Mouse (Mus musculus) forebrain, embryonic 16.5 days (tissue): ENCODE measurements around the gene Arhgap40. TPM values are rescaled to one million over a fixed set of nuclear protein-coding genes. Genes with fewer than 3 reads are reported as not detected.

Experiments
- ATAC-seq: fragments of 200-750 bp; cut with Nextera tagmentation; 2 replicates; pipeline ENCODE4 v1.8.0; 2017; ENCODE audit warnings: mild to moderate bottlenecking, moderate library complexity
- H3K27ac ChIP-seq: fragments of 300-500 bp; sonication (generic); 2 replicates; pipeline ENCODE4 v1.5.1; 2014; ENCODE audit warnings: low read length, control low read depth
- H3K27me3 ChIP-seq: fragments of 300-500 bp; sonication (generic); replicated peaks from 2 replicates; pipeline ENCODE4 v1.6.1; 2014; ENCODE audit warnings: low read length; ENCODE audit not compliant: control insufficient read depth, insufficient read depth
- H3K36me3 ChIP-seq: fragments of 300-500 bp; sonication (generic); 2 replicates; pipeline ENCODE4 v1.6.1; 2014; ENCODE audit not compliant: control insufficient read depth, insufficient read depth
- H3K4me1 ChIP-seq: fragments of 300-500 bp; sonication (generic); replicated peaks from 2 replicates; pipeline ENCODE4 v1.6.1; 2014; ENCODE audit warnings: low read length; ENCODE audit not compliant: control insufficient read depth, insufficient read depth
- H3K4me2 ChIP-seq: fragments of 300-500 bp; sonication (generic); 2 replicates; pipeline ENCODE4 v1.6.1; 2014; ENCODE audit warnings: mild to moderate bottlenecking, low read length, control low read depth
- H3K4me3 ChIP-seq: fragments of 300-500 bp; sonication (generic); replicated peaks from 2 replicates; pipeline ENCODE4 v1.5.1; 2014; ENCODE audit warnings: mild to moderate bottlenecking, low read length, control low read depth
- H3K9ac ChIP-seq: fragments of 300-500 bp; sonication (generic); replicated peaks from 2 replicates; pipeline ENCODE4 v1.6.1; 2014; ENCODE audit warnings: low read depth, low read length, control low read depth
- H3K9me3 ChIP-seq: fragments of 300-500 bp; sonication (generic); 2 replicates; pipeline ENCODE4 v1.6.1; 2016; ENCODE audit warnings: low read length; ENCODE audit not compliant: control insufficient read depth
- WGBS: fragments of 180-500 bp; shearing (Covaris S2); extraction: QIAGEN DNeasy Blood & Tissue Kit; methylation state at CpG from one replicate; pipeline ENCODE4 v1.1.7; 2014; 5-methylcytosine and 5-hydroxymethylcytosine counted together
- polyA plus RNA-seq: library from polyadenylated mRNA; unstranded; fragments of >200 nt; fragmentation: Nextera tagmentation; extraction: Ambion mirVana; gene quantifications from 2 replicates; pipeline ENCODE4 v1.2.1, GENCODE M21; 2015

The Arhgap40 gene
- polyA plus RNA-seq, 1 experiment from 2014 or later = 0.94 TPM

DNA sequence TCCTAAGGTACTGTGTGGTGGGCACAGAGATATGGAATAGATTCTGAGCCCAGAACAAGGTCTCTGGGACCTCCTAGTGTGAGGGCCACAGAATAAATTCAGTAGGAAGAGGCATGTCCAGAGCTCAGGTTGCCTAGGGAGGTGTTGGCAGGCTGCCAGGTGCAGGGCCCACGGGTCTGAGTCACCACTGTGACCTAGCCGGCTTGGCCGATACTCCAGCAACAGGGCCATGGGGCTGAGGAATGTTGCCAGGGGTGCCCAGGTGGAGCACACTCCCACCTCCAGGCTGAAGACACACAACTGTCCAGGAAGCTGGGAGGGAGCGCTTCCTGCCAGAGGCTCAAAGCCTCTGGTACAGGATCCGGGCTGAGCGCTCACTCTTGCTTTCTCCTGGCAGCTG lies 1.9 kb upstream of the Arhgap40 start:
- no peak overlapping the region for H3K27ac ChIP-seq
- WGBS = 62% methylated on average over 6 of the region's 6 CpGs
- H3K4me2 ChIP-seq = no peak overlapping the region
- H3K27me3 ChIP-seq = no peaks in the 10 kb centered on the region
- no peak overlapping the region for H3K4me3 ChIP-seq
- no peaks in the 10 kb centered on the region for H3K9me3 ChIP-seq
- no peak overlapping the region for H3K9ac ChIP-seq
- no peak for ATAC-seq
- no peaks in the 10 kb centered on the region for H3K4me1 ChIP-seq
- H3K36me3 ChIP-seq = no peaks in the 10 kb centered on the region

GRCm38 (mm10) chr2:158513821-158514336 lies 1.3 kb downstream of the Arhgap40 start:
- Histone ChIP-seq H3K27ac (no peak overlapping the region), H3K4me2 (no peak overlapping the region), H3K9ac (no peak overlapping the region), H3K4me3 (no peak overlapping the region), H3K4me1 (no peaks in the 10 kb centered on the region), H3K36me3 (no peaks in the 10 kb centered on the region), H3K27me3 (no peaks in the 10 kb centered on the region), H3K9me3 (no peaks in the 10 kb centered on the region)
- ATAC-seq = no peak
- 73% methylated on average over 12 of the region's 12 CpGs for WGBS

DNA sequence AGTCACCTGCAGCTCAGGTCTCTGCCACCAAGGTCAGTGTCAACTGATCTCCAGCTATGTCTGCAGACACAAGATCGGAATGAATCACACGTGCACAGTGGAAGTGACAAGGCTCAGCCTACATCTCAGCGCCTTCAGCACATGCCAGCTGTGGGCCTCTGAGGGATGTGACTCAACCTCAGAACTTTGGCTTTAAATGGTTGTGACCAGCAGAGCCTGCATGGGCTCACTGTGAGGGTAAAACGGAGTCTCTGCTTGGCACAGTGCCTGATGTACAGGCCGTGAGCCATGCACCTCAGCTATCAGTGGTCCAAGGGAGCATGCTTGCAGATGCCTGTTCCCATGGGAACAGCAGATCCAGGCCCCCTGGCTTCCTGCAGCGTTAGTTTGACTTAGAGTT lies 6.0 kb downstream of the Arhgap40 start:
- no peak overlapping the region for H3K9ac ChIP-seq
- ATAC-seq = no peak
- H3K9me3 ChIP-seq = 0 out of 2 replicates have a peak, but pooled peaks cover 3% of the 10 kb centered on the region
- H3K36me3 ChIP-seq = no peaks in the 10 kb centered on the region
- no peak overlapping the region for H3K27ac ChIP-seq
- WGBS = 67% methylated on average over 6 of the region's 6 CpGs
- no peak overlapping the region for H3K4me3 ChIP-seq
- no peak overlapping the region for H3K4me2 ChIP-seq
- peaks cover 1% of the 10 kb centered on the region for H3K4me1 ChIP-seq
- H3K27me3 ChIP-seq = no peaks in the 10 kb centered on the region

- no peak for ATAC-seq
- Histone ChIP-seq H3K4me2 (no peak overlapping the region), H3K4me3 (no peak overlapping the region), H3K36me3 (no peaks in the 10 kb centered on the region), H3K9me3 (0 out of 2 replicates have a peak, but pooled peaks cover 3% of the 10 kb centered on the region), H3K4me1 (peaks cover 6% of the 10 kb centered on the region), H3K27ac (no peak overlapping the region), H3K9ac (no peak overlapping the region), H3K27me3 (no peaks in the 10 kb centered on the region)
- 80% methylated on average over 11 of the region's 11 CpGs for WGBS
These were observed 6.5 kb downstream of the Arhgap40 start for GRCm38 (mm10) chr2:158519071-158519470.

DNA sequence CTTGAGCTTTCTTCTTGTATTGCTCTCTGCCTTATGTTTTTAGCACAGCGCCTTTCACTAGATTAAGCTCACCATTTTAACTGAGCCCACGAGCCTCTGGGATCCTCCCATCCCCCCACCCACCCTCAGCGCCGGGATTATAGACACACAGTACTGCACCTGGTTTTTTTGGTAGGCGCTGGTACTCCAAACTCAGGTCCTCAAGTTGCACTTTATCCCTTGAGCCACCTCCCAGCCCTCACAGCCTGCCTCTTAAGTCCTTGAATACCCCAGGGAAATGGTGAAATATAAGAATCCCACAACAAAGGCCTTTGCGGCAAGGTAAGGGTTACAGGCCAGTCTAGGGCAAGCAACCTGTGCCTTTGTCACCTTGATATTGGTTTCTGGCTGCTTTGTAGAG lies 7.2 kb downstream of the Arhgap40 start:
- H3K36me3 ChIP-seq = no peaks in the 10 kb centered on the region
- no peak for ATAC-seq

DNA sequence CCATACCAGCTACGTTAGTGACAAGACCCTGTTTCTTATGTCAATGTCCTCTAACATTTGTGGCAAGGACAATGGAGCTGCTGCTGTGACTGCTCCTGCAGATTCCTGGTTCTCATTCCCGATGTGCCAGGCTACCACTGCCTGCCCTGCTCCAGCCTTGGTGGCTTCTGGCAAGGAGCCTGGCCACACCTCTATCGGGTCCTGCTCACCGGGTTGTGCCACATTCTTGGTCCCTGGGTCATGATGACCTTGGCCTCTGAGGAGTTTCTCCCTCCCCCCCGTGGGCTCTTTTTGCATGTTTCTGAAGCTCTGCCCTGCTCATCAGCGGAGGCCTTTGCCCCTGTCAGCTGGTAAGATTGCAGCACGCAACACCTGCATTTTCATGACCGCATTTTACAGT lies 10.5 kb downstream of the Arhgap40 start:
- Histone ChIP-seq H3K9me3 (0 out of 2 replicates have a peak, but pooled peaks cover 3% of the 10 kb centered on the region), H3K27me3 (no peaks in the 10 kb centered on the region), H3K4me2 (no peak overlapping the region), H3K4me3 (no peak overlapping the region), H3K27ac (no peak overlapping the region), H3K36me3 (no peaks in the 10 kb centered on the region), H3K9ac (no peak overlapping the region), H3K4me1 (peaks cover 17% of the 10 kb centered on the region)
- WGBS = 79% methylated on average over 8 of the region's 8 CpGs
- no peak for ATAC-seq

More for the DNA sequence above, 7.2 kb downstream of the Arhgap40 start:
- WGBS = 78% methylated on average over 6 of the region's 6 CpGs
- Histone ChIP-seq H3K4me2 (no peak overlapping the region), H3K9me3 (0 out of 2 replicates have a peak, but pooled peaks cover 3% of the 10 kb centered on the region), H3K4me1 (peaks cover 13% of the 10 kb centered on the region), H3K27ac (no peak overlapping the region), H3K4me3 (no peak overlapping the region), H3K27me3 (no peaks in the 10 kb centered on the region), H3K9ac (no peak overlapping the region)

DNA sequence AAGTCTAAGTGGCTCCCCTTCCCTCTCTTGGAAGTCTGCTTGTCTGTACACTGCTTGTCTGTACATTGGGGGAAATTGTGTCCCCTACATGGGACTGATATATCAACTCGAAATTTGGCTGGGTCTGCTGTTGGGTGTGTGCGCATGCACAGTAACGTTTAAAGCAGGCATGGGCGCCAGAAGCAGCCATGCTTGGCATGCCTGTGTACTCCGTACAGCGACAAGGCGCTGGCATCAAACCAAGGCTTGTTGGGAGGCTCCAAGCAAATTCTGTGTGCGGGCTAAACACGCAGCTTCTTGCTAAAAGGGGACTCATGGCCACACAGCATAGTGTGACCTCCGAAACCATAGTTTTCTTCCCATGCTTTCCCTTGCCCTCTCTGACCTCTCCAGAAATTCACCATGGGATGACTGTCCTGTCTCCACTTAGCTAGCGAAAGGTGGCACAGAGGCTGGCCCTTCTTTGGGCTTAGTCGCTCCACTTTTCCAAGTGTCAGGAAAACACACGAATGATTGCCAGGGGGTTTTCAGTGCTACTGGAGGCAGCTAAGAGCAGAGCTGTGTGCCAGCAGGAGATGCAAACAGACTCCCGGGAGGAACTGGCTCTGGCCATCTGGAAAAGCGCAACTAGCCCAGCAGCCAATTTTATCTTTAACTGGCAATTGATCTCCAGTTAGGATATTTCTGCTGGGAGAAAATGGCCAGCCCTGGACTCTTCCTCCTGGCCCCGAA lies 11.7 kb downstream of the Arhgap40 start:
- 0 out of 2 replicates have a peak, but pooled peaks cover 3% of the 10 kb centered on the region for H3K9me3 ChIP-seq
- peak overlapping the region; percentile 22 for H3K4me2 ChIP-seq
- H3K36me3 ChIP-seq = no peaks in the 10 kb centered on the region
- H3K4me1 ChIP-seq = peaks cover 17% of the 10 kb centered on the region
- no peak overlapping the region for H3K4me3 ChIP-seq
- H3K9ac ChIP-seq = no peak overlapping the region
- H3K27me3 ChIP-seq = no peaks in the 10 kb centered on the region
- peak; percentile 92 for ATAC-seq
- WGBS = 59% methylated on average over 16 of the region's 16 CpGs
- H3K27ac ChIP-seq = peak overlapping the region; percentile 66; the same call in 1 of the 2 replicates

DNA sequence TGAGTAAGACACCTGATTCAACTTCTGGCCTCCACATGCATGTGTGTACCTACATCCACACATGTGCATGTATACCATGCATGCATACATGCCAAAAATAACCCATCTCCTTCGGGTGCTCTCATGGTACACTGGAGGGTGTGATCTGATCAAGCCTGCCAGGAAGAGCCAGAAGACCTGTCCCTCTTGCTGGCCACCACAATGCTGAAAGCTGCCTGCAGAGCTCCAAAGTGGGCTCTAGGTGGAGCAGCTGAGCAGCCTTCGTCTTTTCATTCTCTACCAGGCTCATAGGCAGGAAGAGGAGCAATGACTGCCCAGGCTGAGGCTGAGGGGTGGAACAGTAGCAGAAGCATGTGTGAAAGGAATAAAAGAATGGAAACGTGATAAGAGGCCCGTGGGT lies 21.5 kb downstream of the Arhgap40 start:
- H3K9me3 ChIP-seq = no peaks in the 10 kb centered on the region
- no peaks in the 10 kb centered on the region for H3K27me3 ChIP-seq
- no peaks in the 10 kb centered on the region for H3K4me1 ChIP-seq
- no peak overlapping the region for H3K4me2 ChIP-seq
- WGBS = 2% methylated on average over 4 of the region's 4 CpGs
- H3K36me3 ChIP-seq = no peaks in the 10 kb centered on the region
- no peak overlapping the region for H3K9ac ChIP-seq
- H3K4me3 ChIP-seq = no peak overlapping the region
- no peak overlapping the region for H3K27ac ChIP-seq
- peak; percentile 69 for ATAC-seq

DNA sequence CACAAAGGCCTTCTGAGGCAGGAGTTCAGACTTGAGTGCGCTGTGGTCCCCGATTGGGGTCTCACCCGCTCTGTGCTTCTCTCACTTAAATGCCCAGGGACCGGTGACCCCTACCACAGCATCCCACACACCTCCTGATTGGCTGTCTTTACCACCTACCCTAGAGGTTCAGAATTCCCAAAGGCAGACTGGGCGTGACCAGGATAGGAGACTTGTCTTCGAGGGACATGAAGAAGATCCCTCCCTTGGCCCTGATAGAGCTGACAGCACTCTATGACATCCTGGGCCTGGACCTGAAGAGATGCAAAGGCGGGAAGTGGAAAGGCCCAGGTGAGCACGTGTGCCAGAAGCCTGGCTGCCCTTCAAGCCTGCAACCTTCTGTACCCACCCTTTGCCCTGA lies 22.0 kb downstream of the Arhgap40 start:
- 76% methylated on average over 8 of the region's 8 CpGs for WGBS
- Histone ChIP-seq H3K4me1 (no peaks in the 10 kb centered on the region), H3K4me2 (no peak overlapping the region), H3K27me3 (no peaks in the 10 kb centered on the region), H3K9me3 (no peaks in the 10 kb centered on the region), H3K36me3 (no peaks in the 10 kb centered on the region), H3K4me3 (no peak overlapping the region), H3K27ac (no peak overlapping the region), H3K9ac (no peak overlapping the region)
- ATAC-seq = no peak
